Mouse (Mus musculus) mouse trophoblast stem cell (cell line): ENCODE results near the gene 1600012H06Rik.
"Not testable (repeated sequence)": the region's sequence is repeated elsewhere in the genome, so short reads cannot be mapped to it uniquely, and the experiment has no call there.

ENCODE experiments used
- in situ Hi-C, 2 experiments: fragments of 300-500 bp; cut with MseI, MboI; formaldehyde crosslinking; loops; 2 replicates in 1 of 2; 3 replicates in 1 of 2; pipeline ENCODE4 v1.15.1; 2025

1600012H06Rik gene

DNA sequence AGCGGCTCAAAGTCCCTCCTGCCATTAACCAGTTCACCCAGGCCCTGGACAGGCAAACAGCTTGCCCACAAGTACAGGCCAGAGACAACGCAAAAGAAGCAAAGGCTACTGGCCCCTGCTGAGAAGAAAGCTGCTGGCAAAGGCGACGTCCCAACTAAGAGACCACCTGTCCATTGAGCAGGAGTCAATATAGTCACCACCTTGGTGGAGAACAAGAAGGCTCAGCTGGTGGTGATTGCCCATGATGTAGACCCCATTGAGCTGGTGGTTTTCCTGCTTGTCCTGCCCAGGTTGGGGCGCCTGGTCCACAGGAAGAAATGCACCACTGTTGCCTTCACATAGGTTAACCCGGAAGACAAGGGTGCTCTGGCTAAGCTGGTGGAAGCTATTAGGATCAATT, 803 bp upstream of the 1600012H06Rik start:
- in situ Hi-C loops: not testable (repeated sequence)

DNA sequence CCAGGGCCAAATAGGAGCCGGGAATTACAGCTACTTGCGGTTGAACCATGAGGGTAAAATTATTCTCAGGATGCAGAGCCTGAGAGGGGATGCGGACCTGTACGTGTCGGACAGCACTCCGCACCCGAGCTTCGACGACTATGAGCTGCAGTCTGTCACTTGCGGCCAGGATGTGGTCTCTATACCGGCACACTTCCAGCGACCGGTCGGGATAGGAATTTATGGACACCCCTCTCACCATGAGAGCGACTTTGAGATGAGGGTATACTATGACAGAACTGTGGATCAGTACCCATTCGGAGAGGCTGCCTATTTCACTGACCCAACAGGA, 710 bp downstream of the 1600012H06Rik start:
- in situ Hi-C loops: no loop called here

GRCm38 (mm10) chr17:14944551-14944950, 1.6 kb downstream of the 1600012H06Rik start:
- in situ Hi-C loops: no loop called here

DNA sequence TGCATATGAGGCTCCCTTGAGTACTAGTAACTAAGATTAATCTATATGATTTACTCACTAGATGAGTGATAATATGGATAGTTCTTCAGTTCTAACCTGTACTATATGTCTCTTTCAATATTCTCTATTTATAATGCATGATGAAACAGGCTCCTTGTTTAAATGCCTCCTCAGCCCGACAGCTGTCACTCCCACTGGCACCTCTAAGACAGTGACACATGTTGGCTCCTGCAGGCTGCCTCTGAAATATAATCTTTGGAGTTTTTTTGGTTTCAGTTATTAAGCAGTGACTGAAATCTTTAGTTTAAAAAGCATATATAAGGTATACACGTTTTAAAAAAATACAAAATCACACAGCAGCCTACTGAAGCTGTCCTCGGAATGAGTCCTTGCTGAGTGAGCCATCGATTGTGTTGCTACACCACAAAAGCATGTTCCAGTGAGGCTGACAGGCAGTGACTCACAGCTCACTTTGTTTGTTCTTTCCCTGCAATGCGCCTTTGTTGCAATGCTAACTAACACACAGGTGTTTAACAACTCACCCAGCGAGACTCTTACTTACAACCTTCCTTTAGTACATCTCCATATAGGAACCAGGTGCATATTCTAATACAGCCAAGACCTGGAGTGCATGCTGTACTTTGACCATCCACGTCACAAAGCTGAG, 6.3 kb downstream of the 1600012H06Rik start:
- in situ Hi-C loops: no loop called here

GRCm38 (mm10) chr17:14953452-14953851, 10.5 kb downstream of the 1600012H06Rik start:
- in situ Hi-C loops: no loop called here

- in situ Hi-C loops: no loop called here
These were observed 15.8 kb downstream of the 1600012H06Rik start for GRCm38 (mm10) chr17:14958686-14959327.

DNA sequence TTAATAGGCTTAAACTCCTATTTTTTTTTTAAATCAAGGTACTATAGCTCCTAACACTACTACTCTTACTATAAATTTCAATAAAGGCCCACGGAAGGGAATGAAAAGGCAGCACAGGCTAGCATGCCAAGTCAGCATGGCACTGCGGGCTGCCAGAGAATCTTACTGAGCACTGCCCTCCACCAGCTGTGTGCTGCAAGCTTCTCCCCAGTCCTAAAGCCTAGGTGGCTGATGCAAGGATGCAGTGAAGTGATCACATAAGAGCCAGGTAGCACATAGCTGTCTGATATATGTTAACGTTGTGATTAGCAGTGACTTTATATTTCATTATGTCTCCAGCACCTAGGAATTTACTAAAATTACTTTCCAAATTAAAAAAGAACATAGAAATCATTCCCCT, 17.0 kb downstream of the 1600012H06Rik start:
- in situ Hi-C loops: no loop called here

GRCm38 (mm10) chr17:14960520-14960919, 17.5 kb downstream of the 1600012H06Rik start:
- in situ Hi-C loops: no loop called here

GRCm38 (mm10) chr17:14960951-14961556, 18.1 kb downstream of the 1600012H06Rik start, which contains the start of gene Phf10:
TSS of gene Phf10 (minus strand) at chr17:14961273.
- in situ Hi-C loops: not testable (repeated sequence)

DNA sequence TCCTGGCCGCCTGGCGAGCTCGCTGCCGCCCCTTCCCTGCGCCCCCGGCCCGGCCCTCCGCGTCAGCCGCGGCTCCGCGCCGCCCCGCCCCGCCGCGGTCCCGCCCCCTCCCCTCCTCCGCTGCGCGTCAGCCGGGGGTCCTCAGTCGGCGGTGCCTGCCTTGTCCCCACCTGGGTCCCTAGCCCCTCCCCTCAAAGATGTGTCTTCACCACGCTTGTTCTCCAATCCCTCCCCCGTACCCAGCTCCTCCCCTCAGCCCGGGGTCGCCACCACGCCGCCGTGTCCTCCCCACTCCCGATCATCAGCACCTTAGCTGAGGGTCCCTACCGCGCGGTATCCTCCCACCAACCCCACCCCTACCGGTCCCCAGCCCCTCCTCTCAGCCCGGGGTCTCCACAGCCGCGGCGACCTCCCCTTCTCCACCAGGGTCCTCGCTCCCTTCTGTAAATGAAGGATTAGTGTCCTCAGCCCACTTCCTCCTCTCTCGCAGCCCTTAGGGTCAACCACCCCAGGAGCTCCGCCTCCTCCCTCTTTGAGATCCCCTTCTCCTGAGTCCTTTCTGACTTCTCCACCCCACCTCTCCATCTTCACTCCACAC, 18.7 kb downstream of the 1600012H06Rik start:
- in situ Hi-C loops: not testable (repeated sequence)

DNA sequence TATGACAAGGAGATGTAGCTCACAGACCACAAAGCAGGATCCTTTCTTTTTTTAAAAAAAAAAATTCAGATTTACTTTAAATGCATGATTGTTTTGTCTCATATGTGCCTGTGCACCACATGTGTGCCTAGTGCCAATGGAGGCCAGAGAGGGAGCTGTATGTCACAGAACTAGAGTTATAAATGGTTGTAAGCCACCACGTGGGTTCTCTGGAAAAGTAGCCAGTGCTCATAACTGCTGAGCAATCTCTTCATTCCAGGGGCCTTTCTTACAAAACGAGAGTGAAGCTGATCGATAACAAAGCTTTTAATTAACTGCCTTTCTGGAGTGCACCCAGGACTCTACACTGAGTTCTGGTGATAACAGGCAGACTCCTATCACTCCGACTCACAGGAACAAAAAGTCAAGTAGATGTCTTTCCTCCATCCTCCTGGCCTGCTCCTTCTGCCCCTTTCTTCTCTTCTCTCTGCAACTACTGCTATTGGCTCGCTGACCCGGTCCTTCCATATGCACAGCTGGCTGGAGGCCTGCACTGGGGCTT, 25.5 kb downstream of the 1600012H06Rik start:
- in situ Hi-C loops: not testable (repeated sequence)

GRCm38 (mm10) chr17:14977718-14978361, 34.9 kb downstream of the 1600012H06Rik start:
- in situ Hi-C loops: not testable (repeated sequence)

DNA sequence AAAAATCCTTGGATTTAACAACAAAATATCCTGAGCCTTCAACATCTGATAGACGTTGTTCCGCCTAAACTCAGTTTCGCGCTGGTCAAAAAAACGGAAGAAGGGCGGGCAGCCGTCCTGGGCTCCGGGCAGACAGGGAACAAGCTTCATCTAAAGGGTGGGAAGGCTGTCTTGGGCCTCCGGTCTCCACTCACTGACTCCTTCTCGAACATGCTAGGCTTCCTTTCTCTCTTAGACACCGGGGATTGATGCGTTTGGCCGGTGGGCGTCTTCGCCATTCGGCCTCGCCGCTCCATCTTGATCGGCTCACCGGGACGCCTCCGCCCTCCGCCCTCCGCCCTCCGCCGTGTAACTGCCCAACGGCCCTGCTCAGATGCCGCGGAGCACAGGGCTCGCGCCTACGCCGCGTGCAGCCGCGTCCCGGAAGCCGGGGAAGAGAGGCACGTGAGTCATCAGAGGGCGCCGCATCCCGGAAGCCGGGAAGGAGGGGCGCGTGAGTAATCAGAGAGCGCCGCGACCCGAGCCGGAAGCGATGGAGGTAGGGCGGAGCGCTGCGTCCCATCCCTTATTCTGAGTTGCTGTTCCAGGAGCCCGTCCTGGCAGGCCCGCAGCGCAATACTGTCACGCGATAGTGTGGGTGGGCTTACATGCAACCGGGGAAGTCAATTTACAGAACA, 35.5 kb downstream of the 1600012H06Rik start, which contains the start of the genes 9030025P20Rik and Gm3417:
TSS of gene 9030025P20Rik (plus strand) at position 107 of the 677 bp plus-strand sequence.
TSS of gene Gm3417 (minus strand) at position 429 of the 677 bp plus-strand sequence.
- in situ Hi-C loops: not testable (repeated sequence)

DNA sequence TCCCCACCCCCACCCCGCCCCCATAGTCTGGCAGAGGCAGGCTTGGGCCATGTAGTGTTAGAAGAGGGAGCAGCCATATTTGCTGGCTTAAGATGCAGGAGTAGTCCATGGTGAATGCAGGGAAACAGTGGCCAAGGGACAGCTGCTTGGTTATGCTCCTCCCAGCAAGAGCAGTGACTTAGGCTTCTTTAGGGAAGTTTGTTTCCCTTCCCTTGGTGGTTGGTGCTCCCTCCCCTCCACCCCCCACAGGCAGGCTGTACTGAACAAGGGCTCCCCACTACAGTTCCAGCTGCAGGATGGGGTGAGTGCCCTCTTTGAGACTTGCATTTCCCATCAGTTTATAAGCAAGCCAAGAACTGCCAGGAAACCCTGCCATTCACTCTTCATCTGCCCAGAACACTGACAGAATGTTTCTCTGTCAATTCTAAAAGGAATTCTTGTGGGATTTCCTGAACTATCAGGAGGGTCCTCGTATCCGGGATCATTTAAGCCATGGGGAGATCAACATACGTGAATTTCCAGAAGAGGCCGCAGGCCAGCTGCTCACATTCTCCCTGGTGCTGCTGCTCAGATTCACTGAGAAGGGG, 47.2 kb downstream of the 1600012H06Rik start:
- in situ Hi-C loops: not testable (repeated sequence)

DNA sequence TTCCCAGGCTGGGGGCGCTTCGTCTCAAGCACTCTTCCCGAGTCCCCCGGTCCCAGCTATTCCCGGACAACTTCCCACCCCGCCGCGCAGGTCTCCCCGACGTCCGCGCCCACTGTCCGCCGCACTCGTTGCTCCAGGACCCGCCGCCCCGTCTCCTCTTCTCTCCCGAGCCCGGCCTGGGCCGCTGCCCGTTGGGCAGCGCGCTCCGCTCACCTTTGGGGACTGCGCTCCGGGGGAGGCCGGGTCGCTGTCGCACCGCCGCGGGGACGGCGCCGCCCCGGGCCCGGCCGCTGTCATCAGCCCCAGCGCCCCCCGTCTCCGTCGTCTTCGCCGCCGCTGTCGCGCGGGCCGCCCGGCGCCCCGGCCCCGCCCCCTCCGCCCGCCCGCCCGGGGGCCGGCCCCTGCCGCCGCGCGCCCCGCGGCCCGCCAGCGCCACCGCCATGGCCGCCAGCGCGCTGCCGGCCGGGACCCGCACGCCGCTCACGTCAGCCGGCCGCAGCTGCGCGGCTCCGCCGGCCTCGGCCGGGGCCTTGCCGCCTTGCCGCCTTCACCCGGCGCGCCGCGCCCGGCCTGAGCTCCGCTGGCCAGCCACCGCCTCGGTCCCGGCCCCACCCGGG, 49.6 kb downstream of the 1600012H06Rik start:
- in situ Hi-C loops: not testable (repeated sequence)

DNA sequence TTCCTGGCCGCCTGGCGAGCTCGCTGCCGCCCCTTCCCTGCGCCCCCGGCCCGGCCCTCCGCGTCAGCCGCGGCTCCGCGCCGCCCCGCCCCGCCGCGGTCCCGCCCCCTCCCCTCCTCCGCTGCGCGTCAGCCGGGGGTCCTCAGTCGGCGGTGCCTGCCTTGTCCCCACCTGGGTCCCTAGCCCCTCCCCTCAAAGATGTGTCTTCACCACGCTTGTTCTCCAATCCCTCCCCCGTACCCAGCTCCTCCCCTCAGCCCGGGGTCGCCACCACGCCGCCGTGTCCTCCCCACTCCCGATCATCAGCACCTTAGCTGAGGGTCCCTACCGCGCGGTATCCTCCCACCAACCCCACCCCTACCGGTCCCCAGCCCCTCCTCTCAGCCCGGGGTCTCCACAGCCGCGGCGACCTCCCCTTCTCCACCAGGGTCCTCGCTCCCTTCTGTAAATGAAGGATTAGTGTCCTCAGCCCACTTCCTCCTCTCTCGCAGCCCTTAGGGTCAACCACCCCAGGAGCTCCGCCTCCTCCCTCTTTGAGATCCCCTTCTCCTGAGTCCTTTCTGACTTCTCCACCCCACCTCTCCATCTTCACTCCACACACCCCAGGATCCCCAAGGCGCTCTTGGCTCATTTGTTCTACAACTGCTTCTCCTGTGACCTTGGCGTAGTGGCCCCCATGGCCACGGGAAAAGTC, 50.3 kb downstream of the 1600012H06Rik start:
- in situ Hi-C loops: not testable (repeated sequence)

GRCm38 (mm10) chr17:14994140-14994539, 51.2 kb downstream of the 1600012H06Rik start:
- in situ Hi-C loops: not testable (repeated sequence)

DNA sequence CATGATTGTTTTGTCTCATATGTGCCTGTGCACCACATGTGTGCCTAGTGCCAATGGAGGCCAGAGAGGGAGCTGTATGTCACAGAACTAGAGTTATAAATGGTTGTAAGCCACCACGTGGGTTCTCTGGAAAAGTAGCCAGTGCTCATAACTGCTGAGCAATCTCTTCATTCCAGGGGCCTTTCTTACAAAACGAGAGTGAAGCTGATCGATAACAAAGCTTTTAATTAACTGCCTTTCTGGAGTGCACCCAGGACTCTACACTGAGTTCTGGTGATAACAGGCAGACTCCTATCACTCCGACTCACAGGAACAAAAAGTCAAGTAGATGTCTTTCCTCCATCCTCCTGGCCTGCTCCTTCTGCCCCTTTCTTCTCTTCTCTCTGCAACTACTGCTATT, 57.1 kb downstream of the 1600012H06Rik start:
- in situ Hi-C loops: not testable (repeated sequence)

DNA sequence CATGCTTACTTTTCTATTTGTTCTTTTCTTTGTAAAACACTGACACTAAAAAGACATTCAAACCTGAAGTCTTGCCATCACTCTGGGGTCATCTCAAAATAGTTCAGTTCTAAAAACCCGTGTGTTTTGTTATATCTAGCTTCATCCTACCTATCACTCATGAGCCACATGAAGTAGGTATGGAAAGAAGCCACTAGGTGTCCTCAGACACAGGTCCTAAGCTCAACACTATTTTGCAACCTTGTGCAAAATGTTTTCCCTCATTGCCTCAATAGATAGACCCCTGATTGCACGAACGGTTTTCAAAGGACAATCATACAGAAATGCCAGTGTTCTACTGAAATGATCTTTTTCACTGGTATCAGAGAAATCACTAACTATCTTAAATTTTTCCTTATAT, 66.1 kb downstream of the 1600012H06Rik start:
- in situ Hi-C loops: not testable (repeated sequence)
